Mouse (Mus musculus) activated CD4-positive, CD25-positive, alpha-beta regulatory T cell, adult 9 weeks (primary cell): ENCODE results near the gene Krtap9-5. TPM values are rescaled to one million over a fixed set of nuclear protein-coding genes. Genes with fewer than 3 reads are reported as not detected.

Experiments
- polyA plus RNA-seq: library from polyadenylated mRNA; unstranded; fragments of 100-300 nt; shearing (Covaris generic); gene quantifications from one replicate; pipeline ENCODE4 v1.2.1, GENCODE M21; 2017

Gene Krtap9-5
- not detected for polyA plus RNA-seq

DNA sequence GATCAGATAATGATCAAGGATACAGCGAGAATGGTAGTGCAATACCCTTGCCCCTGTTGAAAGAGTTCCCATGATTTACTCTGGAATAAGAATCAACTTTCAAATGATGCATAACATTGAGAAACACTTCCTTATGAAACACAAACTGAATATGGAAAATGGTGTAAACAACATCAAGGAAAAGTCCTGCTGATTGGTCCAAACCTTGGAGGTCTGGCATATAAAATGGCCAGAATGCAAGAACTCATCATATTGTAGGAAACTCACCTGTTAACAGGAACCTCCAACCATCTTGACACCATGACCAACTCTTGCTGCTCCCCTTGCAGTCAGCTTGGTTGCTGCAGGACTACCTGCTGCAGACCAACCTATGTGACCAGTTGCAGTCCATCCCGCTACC is at the start of gene Krtap9-5:
Gene Krtap9-5, plus strand, starts transcription at position 301 of the 400 bp plus-strand sequence.

DNA sequence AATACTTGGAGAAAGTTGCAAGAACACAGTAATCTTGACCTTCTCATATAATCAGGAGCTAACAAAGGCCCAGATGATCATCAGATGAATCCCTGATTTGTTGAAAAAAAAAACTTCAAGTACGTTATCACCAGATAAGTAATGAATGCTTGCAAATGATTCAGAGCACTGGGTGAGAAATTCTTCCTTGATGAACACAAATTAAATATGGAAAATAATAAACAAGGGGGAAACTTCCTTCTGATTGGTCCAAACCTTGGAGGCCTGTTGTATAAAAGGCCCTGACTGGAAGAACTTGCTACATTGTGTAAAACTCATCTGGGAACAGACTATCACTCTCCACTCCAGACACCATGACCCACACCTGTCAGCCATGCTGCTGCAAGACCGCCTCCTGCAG is 40.7 kb upstream of the Krtap9-5 start, which contains the start of gene Krtap31-1:
Gene Krtap31-1, plus strand, starts transcription at position 301 of the 400 bp plus-strand sequence.

DNA sequence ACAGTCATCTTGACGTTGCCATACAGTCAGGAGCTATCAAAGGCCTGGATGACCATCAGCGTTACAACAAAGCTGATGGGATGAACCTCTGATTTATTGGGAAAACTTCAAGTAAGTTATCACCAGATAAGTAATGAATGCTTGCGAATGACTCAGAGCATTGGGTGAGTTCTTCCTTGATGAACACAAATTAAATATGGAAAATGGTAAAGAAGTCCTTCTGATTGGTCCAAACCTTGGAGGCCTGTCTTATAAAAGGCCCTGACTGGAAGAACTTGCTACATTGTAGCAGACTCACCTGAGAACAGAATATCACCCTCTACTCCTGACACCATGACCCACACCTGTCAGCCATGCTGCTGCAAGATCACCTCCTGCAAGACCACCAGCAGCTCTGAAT is 33.8 kb upstream of the Krtap9-5 start, which contains the start of gene Gm11565:
Gene Gm11565, plus strand, starts transcription at position 301 of the 400 bp plus-strand sequence.

DNA sequence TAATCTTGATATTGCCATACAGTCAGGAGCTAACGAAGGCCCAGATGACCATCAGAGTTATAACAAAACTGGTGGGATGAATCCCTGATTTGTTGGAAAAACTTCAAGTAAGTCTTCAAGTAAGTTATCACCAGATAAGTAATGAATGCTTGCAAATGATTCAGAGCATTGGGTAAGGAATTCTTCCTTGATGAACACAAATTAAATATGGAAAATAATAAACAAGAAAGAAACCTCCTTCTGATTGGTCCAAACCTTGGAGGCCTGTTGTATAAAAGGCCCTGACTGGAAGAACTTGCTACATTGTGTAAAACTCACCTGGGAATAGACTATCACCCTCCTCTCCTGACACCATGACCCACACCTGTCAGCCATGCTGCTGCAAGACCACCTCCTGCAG is 12.3 kb upstream of the Krtap9-5 start, which contains the start of gene Krtap31-2:
Gene Krtap31-2, plus strand, starts transcription at position 301 of the 400 bp plus-strand sequence.

DNA sequence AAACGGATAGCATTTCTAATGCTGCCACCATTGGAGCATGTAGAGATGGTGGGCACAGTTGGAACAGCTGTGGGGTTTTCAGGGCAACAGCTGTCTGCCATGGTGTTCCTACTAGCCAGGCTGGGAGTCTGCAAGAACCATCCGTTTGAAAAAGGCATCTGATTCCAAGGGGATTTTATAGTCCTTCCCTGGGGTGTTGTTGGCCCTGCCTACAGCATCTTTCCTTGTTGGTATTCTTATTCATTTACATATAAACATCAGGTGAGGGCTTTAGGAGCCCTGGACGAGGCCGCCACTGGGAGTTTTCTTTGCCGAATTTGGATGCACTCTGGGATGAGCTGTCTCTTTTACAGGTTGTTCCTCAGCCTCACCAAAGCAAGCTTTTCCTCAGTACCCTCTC is 30.7 kb downstream of the Krtap9-5 start, which contains the start of gene Krtap29-1:
Gene Krtap29-1, minus strand, starts transcription at position 101 of the 400 bp plus-strand sequence.

DNA sequence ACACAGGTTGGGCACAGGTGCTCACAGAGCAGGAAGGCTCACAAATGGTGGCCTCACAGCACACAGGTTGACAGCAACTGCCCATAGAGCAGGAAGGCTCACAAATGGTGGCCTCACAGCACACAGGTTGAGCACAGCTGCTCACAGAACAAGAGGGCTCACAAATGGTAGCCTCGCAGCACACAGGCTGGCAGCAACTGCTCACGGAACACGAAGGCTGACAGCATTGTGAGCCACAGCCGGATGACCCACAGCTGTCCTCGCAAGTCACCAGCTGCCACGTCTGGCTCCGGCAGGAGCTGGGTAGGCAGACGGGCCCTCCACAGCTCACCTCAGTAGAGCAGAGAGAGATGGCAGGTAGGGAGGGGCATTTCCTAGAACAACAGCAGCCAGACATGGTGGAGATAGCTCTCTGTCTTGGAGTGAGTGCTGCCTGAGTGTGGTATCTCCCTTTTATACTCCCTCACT is 37.9 kb downstream of the Krtap9-5 start, which contains the start of gene Krtap16-1:
Gene Krtap16-1, minus strand, starts transcription at position 418 of the 468 bp plus-strand sequence.

DNA sequence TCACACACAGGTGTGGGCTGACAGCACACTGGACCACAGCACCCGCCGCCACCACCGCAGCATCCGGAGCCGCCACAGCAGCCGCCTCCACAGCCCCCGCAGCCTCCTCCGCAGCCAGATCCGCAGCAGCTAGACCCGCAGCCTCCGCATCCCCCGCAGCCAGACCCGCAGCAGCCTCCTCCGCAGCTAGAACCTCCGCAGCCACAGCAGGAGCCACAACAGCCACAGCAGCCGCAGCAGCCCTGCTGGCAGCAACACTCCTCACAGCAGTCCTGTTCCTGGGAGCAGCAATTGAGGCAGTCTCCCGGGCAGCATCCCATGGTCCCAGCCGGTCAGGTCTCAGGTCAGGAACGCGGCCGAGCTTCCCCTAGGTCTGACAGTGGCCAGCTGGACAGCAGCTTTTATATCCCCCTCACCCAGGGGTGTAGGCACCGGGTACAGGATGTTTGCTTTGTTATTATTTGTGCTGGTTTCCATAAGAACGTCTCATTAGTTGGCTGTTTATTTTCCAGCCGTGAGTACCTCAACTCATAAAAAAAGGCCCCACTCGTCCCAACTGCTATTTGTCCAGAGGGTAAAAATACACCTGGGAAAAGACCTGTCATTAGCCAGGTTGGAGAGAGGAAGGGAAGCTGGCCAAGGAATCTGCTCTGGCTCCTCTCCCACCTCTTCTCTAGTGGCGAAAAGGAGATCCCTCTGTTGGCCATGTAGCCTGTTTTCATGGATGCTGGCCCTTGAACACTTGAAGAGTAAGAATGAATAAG is 45.5 kb downstream of the Krtap9-5 start, which contains the start of gene Krtap17-1:
Gene Krtap17-1, minus strand, starts transcription at position 375 of the 764 bp plus-strand sequence.

Other genes with a start within 250 kb of the Krtap9-5 start
- not detected for gene Gm14180, start 214.2 kb upstream of the Krtap9-5 start, polyA plus RNA-seq
- not detected for gene Gm11595, start 175.6 kb upstream of the Krtap9-5 start, polyA plus RNA-seq
- gene Krtap4-8, start 167.8 kb upstream of the Krtap9-5 start, polyA plus RNA-seq = not detected
- gene Krtap4-9, start 163.3 kb upstream of the Krtap9-5 start, polyA plus RNA-seq = not detected
- not detected for gene Gm11596, start 155.0 kb upstream of the Krtap9-5 start, polyA plus RNA-seq
- gene Gm11569, start 149.5 kb upstream of the Krtap9-5 start, polyA plus RNA-seq = not detected
- not detected for gene Gm11554, start 144.0 kb upstream of the Krtap9-5 start, polyA plus RNA-seq
- not detected for gene Krtap4-13, start 138.6 kb upstream of the Krtap9-5 start, polyA plus RNA-seq
- gene Gm11564, start 132.8 kb upstream of the Krtap9-5 start, polyA plus RNA-seq = not detected
- gene 2300003K06Rik, start 110.4 kb upstream of the Krtap9-5 start, polyA plus RNA-seq = not detected
- gene Krtap4-16, start 96.9 kb upstream of the Krtap9-5 start, polyA plus RNA-seq = not detected
- gene Gm11568, start 90.6 kb upstream of the Krtap9-5 start, polyA plus RNA-seq = not detected
- not detected for gene Gm11559, start 84.0 kb upstream of the Krtap9-5 start, polyA plus RNA-seq
- not detected for gene Krtap9-1, start 75.1 kb upstream of the Krtap9-5 start, polyA plus RNA-seq
- gene Gm11567, start 69.3 kb upstream of the Krtap9-5 start, polyA plus RNA-seq = not detected
- not detected for gene Krtap31-1, start 40.6 kb upstream of the Krtap9-5 start, polyA plus RNA-seq
- gene Gm11565, start 33.7 kb upstream of the Krtap9-5 start, polyA plus RNA-seq = not detected
- gene Krtap31-2, start 12.2 kb upstream of the Krtap9-5 start, polyA plus RNA-seq = not detected
- not detected for gene Krtap29-1, start 30.6 kb downstream of the Krtap9-5 start, polyA plus RNA-seq
- gene Krtap16-1, start 38.1 kb downstream of the Krtap9-5 start, polyA plus RNA-seq = not detected
- not detected for gene Krtap17-1, start 45.5 kb downstream of the Krtap9-5 start, polyA plus RNA-seq
- not detected for gene Krt33a, start 67.7 kb downstream of the Krtap9-5 start, polyA plus RNA-seq
- gene Krt33b, start 81.4 kb downstream of the Krtap9-5 start, polyA plus RNA-seq = not detected
- gene Krt34, start 93.1 kb downstream of the Krtap9-5 start, polyA plus RNA-seq = not detected
- gene Krt31, start 102.1 kb downstream of the Krtap9-5 start, polyA plus RNA-seq = not detected
- not detected for gene Krt32, start 139.8 kb downstream of the Krtap9-5 start, polyA plus RNA-seq
- gene Krt35, start 147.8 kb downstream of the Krtap9-5 start, polyA plus RNA-seq = not detected
- not detected for gene Krt36, start 157.2 kb downstream of the Krtap9-5 start, polyA plus RNA-seq
- gene Krt13, start 173.1 kb downstream of the Krtap9-5 start, polyA plus RNA-seq = not detected
- gene Krt15, start 187.5 kb downstream of the Krtap9-5 start, polyA plus RNA-seq = not detected
- gene Krt19, start 200.2 kb downstream of the Krtap9-5 start, polyA plus RNA-seq = not detected
- gene Krt9, start 244.8 kb downstream of the Krtap9-5 start, polyA plus RNA-seq = not detected